Mouse (Mus musculus) kidney, postnatal 36 days (tissue): ENCODE data around the gene Cd300c2.
"Not testable (repeated sequence)": the region's sequence is repeated elsewhere in the genome, so short reads cannot be mapped to it uniquely, and the experiment has no call there.

Experiments
- DNase-seq, 2 experiments: peaks; one replicate each; pipeline ENCODE4 v3.0.0; 2021 to 2022; ENCODE audit warnings: mixed read lengths in 2 of 2

Gene Cd300c2

DNA sequence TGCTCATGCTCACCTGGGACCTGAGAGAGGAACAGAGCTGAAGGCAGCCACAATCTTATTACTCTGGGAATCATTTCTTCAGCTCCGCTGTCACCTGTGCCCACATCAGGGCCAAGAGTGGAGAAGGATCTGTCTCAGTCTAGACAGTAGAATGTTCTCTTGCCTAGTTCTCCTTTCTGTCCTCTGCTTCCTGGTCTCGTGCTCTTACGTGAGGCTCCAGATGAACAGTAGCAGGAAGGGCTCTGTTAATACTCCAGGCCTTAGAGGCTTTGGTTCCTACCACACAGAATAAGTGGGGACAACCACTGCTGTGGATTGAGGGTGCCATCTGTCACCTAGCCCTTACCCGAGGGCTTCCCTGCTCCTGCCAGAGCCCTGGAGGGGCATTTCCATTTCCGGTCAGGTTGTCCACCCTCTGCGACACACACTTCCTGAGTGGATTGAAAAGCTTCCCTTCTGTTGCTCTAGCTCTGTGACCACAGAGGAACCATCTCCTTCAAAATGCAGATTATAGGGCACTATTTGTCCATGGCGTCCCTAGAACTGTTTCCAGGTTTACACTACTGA is at the start of gene Cd300c2:
Cd300c2 (minus strand) TSS at position 407 of the 567 bp plus-strand sequence.
- DNase-seq = no peak

DNA sequence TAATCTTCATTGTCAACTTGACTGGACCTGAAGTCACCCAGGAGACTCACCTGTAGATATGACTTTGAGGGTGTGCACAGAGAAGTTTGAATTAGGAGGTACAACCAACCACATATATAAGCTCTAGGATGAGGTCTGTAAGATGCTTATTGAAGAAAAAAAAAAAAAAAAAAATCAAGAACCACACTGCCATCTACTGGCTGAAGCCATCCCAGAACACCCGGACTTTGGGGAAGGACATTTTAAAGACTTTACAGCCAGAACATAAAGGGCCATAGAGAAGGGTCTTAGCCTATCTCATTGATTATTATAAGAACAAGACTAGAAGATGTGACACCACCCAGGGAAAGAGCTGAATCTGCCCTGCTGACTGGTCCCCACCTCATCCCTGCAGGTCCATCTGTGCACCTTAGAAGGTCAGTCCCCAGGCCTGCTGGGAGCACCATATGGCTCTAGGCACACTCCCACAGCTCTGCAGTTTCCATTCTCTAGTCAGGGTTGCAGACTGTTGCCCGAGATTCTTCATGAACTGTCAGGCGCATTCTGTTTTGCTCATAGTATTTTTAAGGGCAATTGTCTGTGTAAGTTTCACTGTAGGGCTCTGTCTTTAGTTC is 47.7 kb upstream of the Cd300c2 start:
- peak in 1 of 2 experiments; percentile 9 for DNase-seq

- no peak for DNase-seq
These were observed 46.6 kb upstream of the Cd300c2 start, which contains the start of gene Cd300ld3 for GRCm38 (mm10) chr11:115048259-115048658. Gene Cd300ld3, minus strand, starts transcription at chr11:115048409.

- DNase-seq = not testable (repeated sequence)
These were observed 36.0 kb upstream of the Cd300c2 start, which contains the start of gene Cd300ld5 for GRCm38 (mm10) chr11:115037669-115038068. Gene Cd300ld5, minus strand, starts transcription at chr11:115037769.

DNA sequence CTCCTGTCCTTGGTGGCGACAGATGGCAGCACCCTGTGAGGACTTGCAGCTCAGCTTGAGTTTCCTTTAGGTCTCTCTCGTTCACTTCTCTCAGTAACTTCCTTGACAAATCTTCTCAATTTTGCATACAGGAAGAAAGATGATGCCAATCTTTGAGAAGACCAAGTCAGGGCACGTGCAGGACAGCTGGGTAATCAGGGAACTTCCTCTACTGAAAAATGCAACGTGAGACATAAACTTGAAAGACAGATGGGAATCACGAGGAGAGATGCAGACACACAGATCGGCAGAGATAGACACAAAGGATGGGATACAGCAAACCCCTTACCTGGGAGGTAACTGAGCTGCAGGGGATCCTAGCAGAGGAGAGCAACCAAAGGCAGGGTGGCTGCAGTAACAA is 25.2 kb upstream of the Cd300c2 start, which contains the start of gene Cd300ld4:
Cd300ld4 (minus strand) TSS at position 101 of the 400 bp plus-strand sequence.
- DNase-seq = not testable (repeated sequence)

- not testable (repeated sequence) for DNase-seq
These were observed 14.4 kb upstream of the Cd300c2 start, which contains the start of gene Cd300ld2 for GRCm38 (mm10) chr11:115016093-115016492. Gene Cd300ld2, minus strand, starts transcription at chr11:115016193.

- no peak for DNase-seq
These were observed 2.4 kb upstream of the Cd300c2 start for GRCm38 (mm10) chr11:115004070-115004469.

DNA sequence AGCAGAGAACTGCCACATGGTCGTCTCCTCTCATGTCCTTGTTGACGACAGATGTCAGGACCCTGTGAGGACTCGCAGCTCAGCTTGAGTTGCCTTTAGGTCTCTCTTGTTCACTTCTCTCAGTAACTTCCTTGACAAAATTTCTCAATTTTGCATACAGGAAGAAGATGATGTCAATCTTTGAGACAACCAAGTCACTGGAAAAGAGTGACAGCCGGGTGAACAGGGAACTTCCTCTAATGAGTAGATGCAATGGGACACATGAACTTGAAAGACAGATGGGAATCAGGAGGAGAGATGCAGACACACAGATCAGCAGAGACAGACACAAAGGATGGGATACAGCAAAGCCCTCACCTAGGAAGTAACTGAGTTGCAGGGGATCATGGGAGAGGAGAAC is 11.9 kb downstream of the Cd300c2 start, which contains the start of gene Cd300ld:
Cd300ld (minus strand) TSS at position 130 of the 400 bp plus-strand sequence.
- DNase-seq = no peak

- DNase-seq = no peak
These were observed 19.8 kb downstream of the Cd300c2 start for GRCm38 (mm10) chr11:114981866-114982265.

DNA sequence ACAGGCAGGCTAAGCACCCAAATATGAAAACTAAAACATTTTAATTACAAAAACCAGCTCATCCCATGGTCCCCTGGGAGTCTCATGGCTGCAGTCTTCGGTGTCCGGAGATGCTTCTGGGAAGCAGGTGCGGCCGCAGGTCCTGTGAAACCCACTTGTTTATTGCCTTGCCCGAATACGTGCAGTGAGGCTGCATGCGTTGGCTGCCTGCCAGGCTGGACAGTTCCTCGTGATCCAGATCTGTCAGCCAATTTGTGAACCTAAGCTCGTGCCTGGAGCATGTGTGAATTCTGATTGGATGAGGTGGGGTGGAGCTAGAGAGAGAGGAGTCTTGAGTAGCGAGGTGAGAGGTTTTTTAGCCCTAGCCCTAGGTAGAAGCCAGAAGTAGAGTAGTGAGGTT is 29.0 kb downstream of the Cd300c2 start:
- DNase-seq = no peak

GRCm38 (mm10) chr11:114968752-114969207 is 32.9 kb downstream of the Cd300c2 start, which contains the start of gene Cd300c:
Gene Cd300c, minus strand, starts transcription at chr11:114969157.
- DNase-seq = peak in 1 of 2 experiments; percentile 4

- peak in 1 of 2 experiments; percentile 4 for DNase-seq
These were observed 36.4 kb downstream of the Cd300c2 start for GRCm38 (mm10) chr11:114965182-114965828.

- no peak for DNase-seq
These were observed 41.3 kb downstream of the Cd300c2 start for GRCm38 (mm10) chr11:114960369-114960768.
